Mouse (Mus musculus) spleen, adult 2 months (tissue): ENCODE results near the gene Cyb5r1.

ENCODE experiments used
- CTCF ChIP-seq: fragments of 200-500 bp; IDR thresholded peaks from 2 replicates; pipeline ENCODE4 v1.5.1; 2011; ENCODE audit warnings: mild to moderate bottlenecking, inconsistent platforms; ENCODE audit not compliant: insufficient read depth, insufficient read length, insufficient replicate concordance; ENCODE audit errors: extremely low read depth
- POLR2A ChIP-seq: fragments of 200-500 bp; IDR thresholded peaks from 2 replicates; pipeline ENCODE4 v1.6.1; 2011; ENCODE audit warnings: low read depth, low read length, inconsistent platforms

- TF ChIP-seq POLR2A: no peak
- no peak for TF ChIP-seq CTCF
Observed at GRCm38 (mm10) chr1:134426289-134426688, 20.9 kb downstream of the Cyb5r1 start.
